Mouse (Mus musculus): ENCODE results near the gene Vwce. TPM values are rescaled to one million over a fixed set of nuclear protein-coding genes. Genes with fewer than 3 reads are reported as not detected.

The Vwce gene
- 0.90 and 0.99 TPM in 2 replicates for total RNA-seq (2014; fragmentation: Nextera tagmentation)
- total RNA-seq (2017) = not detected in 2 replicates

DNA sequence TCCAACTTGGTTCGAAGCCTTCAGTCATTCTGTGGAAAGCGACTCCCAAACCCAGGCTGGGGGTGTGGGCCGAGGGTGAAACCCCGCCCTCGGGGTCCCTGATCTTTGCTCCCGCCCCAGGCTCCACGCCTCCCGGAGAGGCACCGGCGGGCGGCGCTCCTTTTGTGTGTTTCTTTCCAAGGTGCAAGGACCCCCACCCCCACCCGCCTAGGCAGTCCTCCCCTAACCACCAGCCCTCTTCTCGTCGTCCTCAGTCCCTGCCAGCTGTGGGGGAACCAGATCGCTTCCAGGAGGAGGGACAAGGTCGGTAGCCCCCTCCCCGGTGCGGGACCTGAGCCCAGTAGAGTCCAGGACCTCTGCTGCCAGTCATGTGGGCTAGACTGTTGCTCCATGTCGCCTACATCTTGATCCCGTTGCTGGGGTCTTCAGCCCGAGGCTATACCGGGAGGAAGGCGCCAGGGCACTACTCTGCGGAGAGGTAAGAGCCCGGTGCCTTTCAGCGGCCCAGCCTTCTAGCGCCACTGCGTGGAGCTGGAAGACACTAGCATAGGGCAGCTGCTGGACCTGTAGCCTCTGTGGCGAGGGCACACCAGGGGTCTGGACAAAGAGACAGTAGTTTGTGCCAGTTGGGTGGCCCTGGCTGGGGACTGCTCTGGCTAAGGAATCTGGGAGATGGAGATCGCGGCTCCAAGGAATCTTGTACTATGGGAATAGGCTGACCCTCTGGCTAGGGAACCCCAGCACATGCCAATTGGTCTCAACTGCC lies at the start of gene Vwce:
Vwce (plus strand) TSS at position 108 of the 766 bp plus-strand sequence.
- peak; percentile 84 for ATAC-seq (replicated peaks; ENCODE audit: low FRiP score, low TSS enrichment, poor library complexity, severe bottlenecking)

DNA sequence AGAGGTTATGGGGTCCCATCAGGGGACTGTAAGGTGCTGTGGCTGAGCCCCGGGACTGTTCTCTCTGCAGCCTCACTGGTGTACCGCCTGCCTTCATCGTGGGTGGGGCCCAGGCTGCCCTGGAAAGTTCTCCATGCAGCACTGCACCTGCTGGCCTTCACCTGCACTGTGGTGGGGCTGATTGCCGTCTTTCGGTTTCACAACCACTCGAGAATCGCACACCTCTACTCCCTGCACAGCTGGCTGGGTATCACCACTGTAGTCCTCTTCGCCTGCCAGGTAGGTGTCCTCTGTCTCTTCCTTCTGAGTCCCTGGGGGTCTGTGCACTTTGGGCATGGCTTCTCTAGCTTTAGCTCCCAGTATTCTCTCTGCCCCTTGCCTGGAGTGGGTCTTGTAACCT lies 48.9 kb upstream of the Vwce start:
- ATAC-seq (replicated peaks; ENCODE audit: low FRiP score, low TSS enrichment, poor library complexity, severe bottlenecking) = no peak

DNA sequence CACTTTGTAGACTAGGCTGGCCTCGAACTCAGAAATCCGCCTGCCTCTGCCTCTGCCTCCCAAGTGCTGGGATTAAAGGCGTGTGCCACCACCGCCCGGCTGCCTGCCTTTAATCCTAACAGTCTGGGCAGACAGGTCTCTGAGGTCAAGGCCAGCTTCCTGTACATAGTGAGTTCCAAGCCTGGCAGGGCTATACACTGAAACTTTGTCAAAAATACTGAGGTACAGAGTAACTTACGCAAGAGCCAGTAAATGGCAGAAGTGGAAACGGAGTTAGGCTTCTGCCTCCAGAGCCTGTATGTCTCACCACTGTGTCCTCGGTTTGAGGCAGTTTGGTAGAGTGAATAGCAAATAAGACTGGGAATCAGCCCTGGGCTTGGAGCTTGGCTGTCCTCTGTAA lies 46.8 kb upstream of the Vwce start:
- ATAC-seq (replicated peaks; ENCODE audit: low FRiP score, low TSS enrichment, poor library complexity, severe bottlenecking) = no peak

DNA sequence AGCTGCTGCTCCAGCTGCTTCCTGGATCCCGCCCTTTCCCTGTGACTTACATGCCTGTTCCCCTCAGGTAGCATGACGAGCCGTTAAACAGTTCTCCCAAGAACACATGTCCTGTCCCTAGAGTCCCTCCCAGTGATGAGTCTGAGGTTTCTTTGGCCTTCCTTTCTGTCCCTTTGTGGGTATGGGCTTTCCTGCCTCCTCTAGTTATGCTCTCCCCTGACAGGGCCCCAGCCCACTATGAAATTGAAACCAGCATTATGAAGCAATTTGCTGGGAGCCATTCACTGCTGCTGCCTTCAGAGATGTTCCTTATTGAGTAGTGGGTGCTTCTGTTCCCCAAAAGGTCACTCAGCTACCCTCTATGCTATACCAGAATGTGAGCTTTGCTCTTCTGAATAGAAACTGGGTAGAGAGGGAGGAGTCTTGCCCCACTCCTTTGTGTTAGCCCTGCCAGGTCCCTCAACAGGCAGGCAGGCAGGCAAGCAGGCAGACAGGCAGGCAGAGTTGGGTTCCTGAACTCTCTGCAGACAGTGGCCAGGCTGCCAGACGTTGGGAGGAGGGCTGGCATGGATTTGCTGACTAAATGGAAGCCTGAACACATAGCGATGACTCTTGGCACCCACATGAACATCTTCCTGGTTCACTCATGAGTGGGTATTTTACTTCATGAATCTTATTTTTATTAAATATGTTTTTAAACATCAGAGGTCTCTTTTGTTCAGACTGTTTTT lies 44.7 kb upstream of the Vwce start:
- ATAC-seq (replicated peaks; ENCODE audit: low FRiP score, low TSS enrichment, poor library complexity, severe bottlenecking) = no peak

DNA sequence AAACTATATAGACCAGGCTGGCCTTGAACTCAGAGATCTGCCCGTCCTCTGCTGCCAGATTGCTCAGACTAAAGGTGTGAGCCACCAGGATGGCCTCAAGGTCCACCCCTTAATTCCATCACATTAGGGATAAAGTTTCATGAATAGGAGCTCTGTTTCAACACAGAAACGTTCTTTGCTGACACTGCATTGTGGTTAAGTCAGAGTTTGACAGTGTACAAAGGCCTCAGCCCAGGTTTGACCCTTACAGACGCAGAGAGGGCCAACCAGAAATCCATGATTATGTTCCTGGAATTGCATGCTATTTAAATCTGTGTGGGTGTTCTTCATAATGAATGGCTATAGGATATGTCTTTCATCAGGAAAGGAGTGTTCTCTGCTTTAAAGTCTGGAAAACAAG lies 43.7 kb upstream of the Vwce start:
- no peak for ATAC-seq (replicated peaks; ENCODE audit: low FRiP score, low TSS enrichment, poor library complexity, severe bottlenecking)

DNA sequence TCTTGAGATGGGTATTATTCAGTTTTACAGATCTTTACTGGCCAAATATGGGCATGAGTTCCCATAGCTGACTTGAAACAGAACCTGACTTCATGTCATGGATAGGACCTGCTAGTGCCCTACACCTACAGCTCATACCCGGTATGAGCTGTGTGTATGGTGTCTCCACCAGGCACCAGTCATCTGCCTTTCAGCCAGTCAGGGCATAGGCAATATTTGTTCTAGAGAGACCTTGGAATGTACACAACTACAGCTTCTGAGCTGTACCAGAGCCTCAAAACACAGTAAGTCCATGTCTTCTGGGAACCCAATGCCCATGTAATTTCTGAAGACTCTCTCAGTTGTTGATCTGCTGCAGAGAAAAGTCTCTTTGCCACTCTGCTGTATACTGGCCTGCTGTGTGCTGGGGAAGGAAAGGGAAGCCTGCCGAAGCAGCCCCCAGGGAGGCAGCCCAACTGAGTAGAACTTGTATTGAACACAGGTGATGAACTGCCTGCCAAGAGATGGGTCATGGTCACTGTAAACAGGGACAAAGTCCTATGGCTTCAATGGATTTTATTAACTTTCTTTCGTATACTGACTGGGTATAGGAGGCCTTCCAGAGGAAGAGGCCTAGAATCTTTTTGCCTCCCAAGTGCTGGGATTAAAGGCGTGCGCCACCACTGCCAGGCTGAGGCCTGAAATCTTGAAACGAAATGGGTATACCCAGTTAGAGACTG lies 42.2 kb upstream of the Vwce start:
- no peak for ATAC-seq (replicated peaks; ENCODE audit: low FRiP score, low TSS enrichment, poor library complexity, severe bottlenecking)

DNA sequence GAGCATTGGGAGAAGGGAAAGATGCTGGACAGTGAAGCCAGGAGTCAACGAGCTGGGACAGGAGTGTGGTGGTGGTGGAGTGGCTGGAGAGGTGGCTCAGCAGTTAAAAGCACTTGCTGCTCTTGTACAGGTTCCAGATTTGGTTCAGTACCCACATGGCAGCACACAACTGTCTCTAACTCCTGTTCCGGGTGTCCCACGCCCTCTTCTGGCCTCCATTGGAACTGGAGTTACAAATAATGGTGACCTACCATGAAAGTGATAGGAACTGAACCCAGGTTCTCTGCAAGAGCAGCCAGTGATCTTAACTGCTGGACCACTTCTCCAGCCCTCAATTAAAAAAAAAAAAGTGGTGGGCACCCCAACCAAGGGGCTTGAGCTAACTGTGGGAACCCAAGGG lies 35.8 kb upstream of the Vwce start:
- ATAC-seq (replicated peaks; ENCODE audit: low FRiP score, low TSS enrichment, poor library complexity, severe bottlenecking) = no peak

DNA sequence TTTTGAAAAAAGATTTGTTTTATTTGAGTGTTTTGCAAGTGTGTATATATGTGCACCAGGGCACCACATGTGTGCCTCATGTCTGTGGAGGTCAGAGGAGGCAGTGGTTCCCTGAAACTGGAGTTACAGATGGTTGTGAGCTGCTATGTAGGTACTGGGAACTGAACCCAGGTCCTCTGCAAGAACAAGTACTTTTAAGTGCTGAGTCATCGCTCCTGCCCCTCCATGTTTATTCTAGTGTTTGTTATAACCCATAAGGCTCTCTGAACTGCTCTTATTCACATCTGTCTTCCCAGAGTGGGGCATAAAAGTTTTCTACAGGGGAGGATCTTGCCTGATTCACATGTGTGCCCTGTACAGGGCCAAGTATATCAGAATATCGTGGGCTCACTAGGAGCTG lies 34.4 kb upstream of the Vwce start:
- ATAC-seq (replicated peaks; ENCODE audit: low FRiP score, low TSS enrichment, poor library complexity, severe bottlenecking) = no peak

DNA sequence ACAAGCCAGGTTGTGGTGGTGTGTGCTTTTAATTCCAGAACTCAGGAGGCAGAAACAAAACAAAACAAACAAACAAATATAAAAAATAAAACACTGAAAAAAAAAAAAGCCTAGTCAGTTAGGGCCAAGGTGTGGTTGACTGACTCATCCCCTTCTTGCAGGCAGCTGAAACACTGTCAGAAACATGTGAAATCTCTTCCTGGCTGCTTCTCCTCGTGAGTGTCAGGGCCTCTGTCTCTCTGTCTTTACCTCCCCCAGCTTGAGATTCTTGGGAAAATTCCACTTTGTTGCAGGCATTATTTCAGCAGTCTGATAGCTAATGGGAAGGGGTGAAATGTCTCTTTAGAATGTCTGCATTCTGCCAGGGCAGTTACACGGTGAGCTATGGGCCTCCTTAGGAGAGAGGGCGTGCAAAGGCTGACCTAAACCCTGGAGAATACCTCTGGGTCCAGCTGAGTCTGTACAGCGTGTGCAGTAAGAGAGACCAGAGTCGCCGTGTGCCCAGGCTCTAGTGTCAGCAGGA lies 31.7 kb upstream of the Vwce start:
- no peak for ATAC-seq (replicated peaks; ENCODE audit: low FRiP score, low TSS enrichment, poor library complexity, severe bottlenecking)

DNA sequence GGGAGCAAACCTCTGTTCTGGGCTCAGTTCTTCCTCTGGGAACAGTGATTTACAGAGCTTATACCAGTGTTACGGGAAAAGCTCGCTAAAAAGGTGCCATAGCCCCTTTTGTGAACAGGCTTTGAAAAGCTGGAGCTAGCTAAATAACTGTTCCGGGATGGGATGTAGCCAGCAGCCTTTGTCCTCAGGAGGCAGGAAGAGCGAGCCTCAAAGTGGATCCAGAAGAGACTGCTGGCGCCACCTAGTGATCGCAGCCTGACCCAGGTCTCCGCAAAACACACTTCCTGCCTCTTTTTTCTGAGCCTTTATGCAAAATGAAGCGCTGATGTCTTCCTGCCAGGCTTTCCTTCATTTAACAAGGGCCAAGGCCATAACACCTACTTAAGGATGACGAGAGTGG lies 31.2 kb upstream of the Vwce start:
- ATAC-seq (replicated peaks; ENCODE audit: low FRiP score, low TSS enrichment, poor library complexity, severe bottlenecking) = peak; percentile 54

DNA sequence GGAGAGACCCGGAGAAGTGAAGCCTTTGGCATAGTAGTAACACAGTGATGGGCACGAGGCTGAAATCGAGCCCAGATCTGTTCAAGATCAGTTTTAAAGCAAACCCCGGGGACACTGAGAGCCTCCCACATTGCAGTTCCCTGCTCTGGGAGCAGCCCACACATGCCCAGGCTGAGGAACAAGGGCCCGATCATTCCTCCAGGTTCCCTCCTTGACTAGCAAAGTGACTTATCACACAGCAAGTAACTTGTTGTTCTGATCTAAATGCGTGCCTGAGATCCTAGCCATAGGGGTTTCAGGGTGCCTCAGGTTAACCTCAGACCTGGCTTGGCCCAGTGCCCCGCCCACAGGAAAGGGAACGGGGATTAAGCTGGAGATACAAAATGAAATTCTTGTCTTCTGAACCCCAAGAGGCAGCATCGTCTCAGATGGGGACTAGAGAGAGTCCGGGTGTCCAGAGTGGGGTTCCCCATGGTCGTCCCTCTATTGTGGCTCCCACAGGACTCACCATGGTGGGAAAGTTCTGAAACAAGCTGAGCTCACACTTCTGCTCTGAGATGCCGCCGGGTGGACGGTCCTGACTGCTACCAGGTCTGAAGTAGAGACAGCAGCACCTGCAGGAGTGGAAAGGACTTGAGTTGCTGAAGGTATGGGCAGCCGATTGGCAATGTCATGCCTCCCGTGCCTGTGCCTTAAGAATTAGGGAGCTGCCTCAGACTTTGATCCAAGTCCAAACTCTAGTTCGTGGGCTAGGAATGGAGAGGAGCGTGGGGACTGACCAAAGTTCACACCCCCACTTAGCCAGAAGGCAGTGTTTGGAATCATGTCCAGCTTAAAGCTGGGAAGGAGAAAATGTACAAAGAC lies 30.1 kb upstream of the Vwce start:
- ATAC-seq (replicated peaks; ENCODE audit: low FRiP score, low TSS enrichment, poor library complexity, severe bottlenecking) = no peak

DNA sequence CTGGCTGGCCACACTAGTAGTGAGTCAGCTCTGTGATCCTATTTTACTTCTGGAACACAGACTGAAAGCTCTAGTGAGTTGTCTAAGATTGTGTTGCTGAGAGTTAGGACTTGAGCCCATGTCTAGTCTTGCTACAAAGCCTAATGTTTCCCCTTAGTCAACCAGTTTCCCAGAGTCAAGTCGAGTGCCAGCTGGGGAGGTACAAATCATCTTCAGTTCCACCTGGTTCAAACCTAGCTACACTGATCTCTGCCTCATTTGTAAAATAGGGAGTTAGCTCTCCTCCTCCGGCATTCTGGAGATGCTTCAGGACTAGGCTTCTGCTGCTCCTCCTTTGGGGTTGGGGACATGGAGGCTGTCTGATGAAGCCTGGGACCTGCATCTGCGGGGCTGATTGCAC lies 29.5 kb upstream of the Vwce start:
- no peak for ATAC-seq (replicated peaks; ENCODE audit: low FRiP score, low TSS enrichment, poor library complexity, severe bottlenecking)

DNA sequence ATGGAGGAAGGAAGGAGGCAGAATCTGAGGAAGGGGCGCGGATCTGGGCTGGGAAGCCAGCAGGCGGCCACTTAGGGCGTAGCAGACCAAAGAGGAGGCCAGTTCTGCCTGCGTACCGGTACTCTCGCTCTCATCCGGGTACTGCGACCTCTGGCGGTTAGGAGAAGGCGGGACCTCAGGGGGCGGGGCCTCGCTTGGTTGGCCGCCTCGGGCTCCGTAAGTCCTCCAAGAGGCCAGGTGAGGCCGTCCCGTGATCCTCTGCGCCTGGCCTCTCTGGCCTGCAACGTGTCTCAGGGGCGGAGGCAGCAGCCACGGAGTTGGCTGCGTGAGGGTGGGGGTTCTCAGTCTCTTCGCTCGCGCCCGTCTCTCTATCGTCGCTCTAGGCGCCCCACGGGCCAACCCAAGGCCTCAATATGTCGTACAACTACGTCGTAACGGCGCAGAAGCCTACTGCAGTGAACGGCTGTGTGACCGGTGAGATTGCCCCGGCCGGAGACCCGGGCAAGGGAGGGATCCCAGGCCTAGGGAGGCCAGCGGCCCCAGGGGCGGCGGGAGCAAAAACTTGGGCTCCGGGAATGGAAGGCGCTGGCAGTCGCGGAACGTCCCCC lies 28.6 kb upstream of the Vwce start, which contains the start of the genes Ddb1 and Tkfc:
Ddb1 (plus strand) TSS at position 35 of the 608 bp plus-strand sequence.
Tkfc (minus strand) TSS at position 362 of the 608 bp plus-strand sequence.
- peak; percentile 92 for ATAC-seq (replicated peaks; ENCODE audit: low FRiP score, low TSS enrichment, poor library complexity, severe bottlenecking)

DNA sequence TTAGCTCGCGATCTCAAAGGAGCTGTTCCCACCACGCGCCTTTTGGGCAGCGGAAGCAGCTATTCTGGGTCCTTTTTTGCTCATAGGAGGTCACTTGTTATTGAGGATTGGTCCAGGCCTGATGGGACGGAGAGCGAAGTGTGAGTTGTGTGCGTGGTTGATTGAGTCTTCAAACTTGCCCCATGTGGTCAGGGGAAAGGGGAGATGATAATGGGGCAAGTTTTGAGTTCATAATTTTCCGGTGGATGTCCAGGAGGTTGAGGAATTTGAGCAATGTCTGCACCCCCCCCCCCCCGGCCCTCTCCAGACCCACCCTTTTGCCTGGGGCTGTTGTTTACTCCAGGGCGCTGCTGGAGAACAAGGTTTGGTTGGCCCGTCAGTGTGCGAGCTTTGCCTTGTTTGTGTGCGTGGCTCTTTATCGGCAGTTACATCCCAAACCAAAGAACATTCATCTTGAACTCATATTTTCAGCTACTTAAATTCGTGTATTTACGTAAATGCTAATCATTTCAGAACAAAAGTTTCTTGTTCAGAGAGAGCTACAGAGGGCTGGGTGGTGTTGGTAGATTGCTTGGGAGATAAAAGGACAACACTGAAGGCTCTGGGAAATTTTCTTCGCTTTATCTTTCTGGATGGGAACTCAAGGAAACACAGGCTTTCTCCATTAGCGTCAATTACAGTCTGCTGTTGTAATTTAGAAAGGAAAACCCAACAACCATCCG lies 28.0 kb upstream of the Vwce start:
- ATAC-seq (replicated peaks; ENCODE audit: low FRiP score, low TSS enrichment, poor library complexity, severe bottlenecking) = no peak; the same call in 1 of the 2 replicates

DNA sequence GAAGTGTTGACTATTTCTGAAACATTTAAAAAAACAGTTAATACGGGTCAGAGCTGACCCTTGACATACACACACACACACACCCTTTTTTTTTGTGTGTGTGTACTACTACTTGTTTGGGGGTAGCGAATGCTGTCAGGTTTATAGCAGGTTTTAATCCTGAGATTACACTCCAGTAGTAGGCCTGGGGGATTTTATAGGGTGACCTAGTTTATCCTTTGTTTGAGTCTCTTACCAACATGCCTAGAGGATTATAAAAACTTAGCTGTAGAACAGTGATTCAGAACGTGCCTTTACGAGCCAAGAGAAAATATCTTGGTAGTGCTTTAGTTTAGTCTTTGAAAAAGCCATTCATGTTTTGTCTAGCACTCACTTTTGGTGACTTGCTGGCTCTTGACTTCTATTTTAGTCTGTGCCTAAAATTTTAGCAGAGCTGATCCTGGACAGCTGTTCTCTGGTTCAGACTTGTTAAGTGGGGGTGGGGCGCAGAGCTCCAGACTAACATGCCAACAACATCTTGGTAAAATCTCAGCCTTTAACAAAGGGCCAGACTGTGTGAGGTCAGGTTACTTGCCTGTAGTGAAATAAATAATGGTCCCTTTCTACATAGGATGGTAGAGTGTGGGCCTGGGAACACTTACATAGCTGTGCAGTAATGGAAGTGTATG lies 25.3 kb upstream of the Vwce start:
- no peak for ATAC-seq (replicated peaks; ENCODE audit: low FRiP score, low TSS enrichment, poor library complexity, severe bottlenecking)

DNA sequence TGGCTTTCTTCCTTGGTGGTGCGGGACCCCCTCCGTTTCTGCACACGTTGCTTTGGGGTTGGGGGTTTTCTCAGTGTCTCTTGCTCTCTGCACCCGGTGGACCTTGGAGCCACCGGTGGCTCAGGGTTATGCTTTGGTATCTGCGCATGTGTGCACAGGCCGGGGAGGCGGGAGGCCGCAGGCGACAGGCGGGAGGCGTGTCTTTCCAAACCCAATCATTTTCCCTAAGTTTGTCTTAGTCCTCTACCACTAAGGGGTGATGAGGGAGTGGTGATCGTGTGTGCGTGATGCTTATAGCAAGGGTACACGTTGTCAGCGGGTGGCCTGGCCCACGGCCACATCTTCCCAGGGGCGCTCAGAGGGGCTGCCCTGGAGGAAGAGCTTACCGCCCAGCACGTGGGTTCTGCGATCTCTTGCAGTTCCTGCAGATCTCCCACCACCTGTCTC lies 882 bp downstream of the Vwce start:
- peak; percentile 80 for ATAC-seq (replicated peaks; ENCODE audit: low FRiP score, low TSS enrichment, poor library complexity, severe bottlenecking)

DNA sequence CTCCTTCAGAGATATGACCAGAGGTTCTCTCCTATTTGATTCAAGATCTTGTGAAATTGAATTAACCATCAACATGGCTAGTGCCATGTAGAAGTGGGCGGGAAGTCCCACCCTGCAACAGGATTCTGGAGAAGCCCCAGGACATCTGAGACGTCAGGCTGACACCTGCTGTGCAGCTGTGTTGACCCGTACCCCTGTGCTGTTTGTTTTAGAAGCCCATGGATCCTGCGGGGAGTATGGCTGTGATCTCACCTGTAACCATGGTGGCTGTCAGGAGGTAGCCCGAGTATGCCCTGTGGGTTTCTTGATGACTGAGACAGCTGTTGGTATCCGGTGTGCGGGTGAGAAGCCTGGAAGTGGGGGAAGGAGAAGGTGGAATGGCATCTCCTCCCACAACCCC lies 3.8 kb downstream of the Vwce start:
- ATAC-seq (replicated peaks; ENCODE audit: low FRiP score, low TSS enrichment, poor library complexity, severe bottlenecking) = no peak

Data from megakaryocyte-erythroid progenitor cell, adult 5-6 weeks (primary cell).